Mouse (Mus musculus) thymus, postnatal 36 days (tissue): Measurements from ENCODE around the gene Naxd.
A peak's percentile ranks its signal among the peaks of the same experiment; 100 is the strongest.

Experiments
- DNase-seq, 2 experiments: peaks; one replicate each; pipeline ENCODE4 v3.0.0; 2022; ENCODE audit warnings: mixed read lengths in 2 of 2

The Naxd gene

DNA sequence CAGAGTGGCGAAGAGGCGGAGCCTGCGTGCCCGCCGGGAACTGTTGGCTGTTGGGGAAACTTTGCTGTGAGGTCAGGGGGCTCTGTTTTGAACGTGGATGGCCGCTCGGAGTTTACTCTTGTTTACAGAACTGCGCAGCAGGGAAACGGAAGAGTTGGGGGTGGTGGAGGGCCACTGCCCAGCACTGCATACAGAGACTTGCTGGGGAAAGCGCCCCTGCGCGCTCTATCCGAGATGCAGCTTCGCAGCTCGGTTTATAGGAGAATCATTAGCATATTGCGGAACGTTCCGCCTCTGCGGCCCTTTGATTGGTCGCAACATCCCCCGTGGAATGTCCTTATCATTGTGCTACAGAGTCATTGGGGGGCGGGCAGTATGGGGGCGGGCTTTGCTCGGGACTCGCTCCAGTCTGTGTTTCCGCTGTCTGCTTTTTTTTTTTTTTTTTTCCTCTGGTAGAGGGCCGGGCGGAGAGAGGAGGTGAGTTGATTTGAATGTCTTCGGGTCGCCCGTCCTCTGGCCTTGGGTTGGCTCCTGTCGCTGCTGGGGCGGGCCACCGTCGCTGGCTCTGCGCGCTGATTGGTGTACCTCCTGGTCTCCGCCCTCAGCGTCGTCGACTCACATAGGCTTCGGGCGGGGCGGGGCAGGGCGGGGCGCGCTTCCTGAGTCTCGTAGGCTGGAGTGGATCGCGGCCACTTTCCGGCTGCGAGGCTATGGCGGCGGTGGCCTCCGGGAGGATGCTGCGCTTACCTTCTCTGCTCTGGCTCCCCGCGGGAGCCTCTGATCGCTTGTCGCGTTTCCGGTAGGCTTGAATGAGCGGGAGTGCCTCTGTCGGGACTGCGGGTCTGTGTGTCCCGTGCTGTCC is 60.7 kb downstream of the Naxd start:
- DNase-seq: peak; percentile 94 to 98

DNA sequence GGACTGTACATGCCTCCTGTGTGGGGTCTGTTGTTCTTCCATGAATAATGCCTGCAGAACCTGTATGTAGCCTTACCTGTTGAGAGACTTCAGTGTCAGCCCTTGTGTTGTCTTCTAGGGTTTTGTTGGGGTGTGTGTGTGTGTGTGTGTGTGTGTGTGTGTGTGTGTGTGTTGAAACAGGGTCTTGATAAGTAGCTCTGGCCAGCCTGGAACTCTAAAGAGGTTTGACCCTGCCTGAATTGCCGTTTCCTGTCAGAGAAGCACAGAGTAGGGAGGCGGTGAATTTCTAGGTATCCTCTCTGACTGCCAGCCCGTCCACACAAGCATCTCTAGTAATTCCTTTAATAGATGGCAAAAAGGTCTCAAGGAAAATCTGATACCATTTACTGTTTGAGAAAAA is 62.2 kb downstream of the Naxd start:
- DNase-seq: no peak

DNA sequence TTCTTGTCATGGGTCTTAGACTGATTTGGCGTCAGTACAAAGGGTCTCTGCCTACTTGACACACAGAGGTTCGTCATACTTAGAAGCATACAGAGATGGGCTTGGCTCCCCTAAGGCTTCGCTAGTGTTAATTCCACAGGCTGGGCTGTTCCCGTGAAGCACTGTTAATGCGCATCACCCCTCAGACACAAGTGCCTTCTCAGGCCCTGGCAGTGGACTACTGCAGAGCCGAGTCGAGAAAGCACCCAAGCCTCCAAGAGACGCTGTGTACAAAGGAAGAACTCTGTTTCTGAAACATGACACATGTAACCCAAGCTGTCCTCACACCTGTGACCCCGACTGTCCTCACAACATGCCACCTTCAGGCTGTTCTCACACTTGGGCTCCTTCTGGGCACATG is 62.9 kb downstream of the Naxd start:
- no peak for DNase-seq

DNA sequence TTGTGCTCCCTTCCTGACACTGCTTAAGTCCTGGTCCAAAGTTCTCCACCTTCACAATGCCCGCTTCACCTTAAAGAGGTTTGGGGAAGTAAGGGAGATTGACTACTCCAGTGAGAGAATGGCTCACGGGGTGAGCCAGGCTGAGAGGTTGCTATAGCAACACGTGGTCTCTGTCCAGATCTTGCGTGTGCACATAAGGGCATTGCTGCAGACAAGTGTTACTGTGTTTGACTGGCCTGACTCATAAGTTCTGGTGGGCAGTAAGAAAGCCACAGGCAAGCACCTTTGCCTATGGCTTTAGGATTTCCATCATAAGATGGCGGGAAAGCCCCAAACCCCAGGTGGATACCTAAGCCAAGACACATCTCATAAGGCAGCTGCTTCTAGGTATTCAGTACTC is 66.9 kb downstream of the Naxd start:
- DNase-seq: no peak
